Mouse (Mus musculus): Measurements from ENCODE around the gene Olfr57. TPM values are rescaled to one million over a fixed set of nuclear protein-coding genes. Genes with fewer than 3 reads are reported as not detected.
"Not testable (repeated sequence)": the region's sequence is repeated elsewhere in the genome, so short reads cannot be mapped to it uniquely, and the experiment has no call there.

Gene Olfr57
- not detected in 2 replicates for polyA plus RNA-seq (2012; rRNA removed)

GRCm38 (mm10) chr10:79028441-79028840 is at the start of gene Olfr57:
TSS of gene Olfr57 (plus strand) at chr10:79028741.
- TF ChIP-seq CTCF (IDR thresholded peaks at IDR 0.05; ENCODE audit: extremely low read depth, insufficient read depth, low read length), result no peak
- Histone ChIP-seq H3K4me3 (ENCODE audit: insufficient read depth, low read length) (no peak within 1 kb of the TSS), H3K27ac (ENCODE audit: insufficient read depth, low read length) (no peak within 1 kb of the TSS), H3K4me1 (ENCODE audit: control insufficient read depth, insufficient read depth, low read length) (no peaks in the 10 kb centered on the region)

GRCm38 (mm10) chr10:78980750-78981149 is 47.8 kb upstream of the Olfr57 start, which contains the start of gene Olfr1352:
TSS of gene Olfr1352 (plus strand) at chr10:78981050.
- Histone ChIP-seq H3K27ac (ENCODE audit: insufficient read depth, low read length) (no peak within 1 kb of the TSS), H3K4me3 (ENCODE audit: insufficient read depth, low read length) (no peak within 1 kb of the TSS), H3K4me1 (ENCODE audit: control insufficient read depth, insufficient read depth, low read length) (no peaks in the 10 kb centered on the region)
- TF ChIP-seq CTCF (IDR thresholded peaks at IDR 0.05; ENCODE audit: extremely low read depth, insufficient read depth, low read length), result no peak
- TF ChIP-seq POLR2A (IDR thresholded peaks at IDR 0.05; ENCODE audit: extremely low read depth, insufficient read depth, low read length), result no peak

DNA sequence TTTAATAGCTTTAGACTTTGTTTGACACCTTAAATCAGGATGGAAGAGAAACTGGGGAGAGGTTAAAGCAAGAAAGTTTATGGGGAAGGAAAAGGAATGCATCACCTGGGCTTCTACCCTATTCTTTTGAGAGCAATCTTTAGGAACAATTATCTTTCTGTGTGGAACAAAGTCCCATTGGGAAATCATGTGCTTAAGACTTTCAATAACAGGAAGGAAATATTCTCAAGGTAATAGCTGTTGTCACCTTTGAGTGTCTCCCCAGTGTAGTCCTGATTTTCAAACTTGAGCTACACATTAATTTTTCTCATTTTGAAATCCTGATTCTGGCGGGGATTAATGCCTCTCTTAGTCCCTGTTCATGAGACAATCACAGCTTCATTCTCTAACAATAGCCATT is 16.4 kb upstream of the Olfr57 start, which contains the start of gene Olfr1351:
Gene Olfr1351, plus strand, starts transcription at position 301 of the 400 bp plus-strand sequence.
- Histone ChIP-seq H3K27ac (ENCODE audit: insufficient read depth, low read length) (no peak within 1 kb of the TSS), H3K4me3 (ENCODE audit: insufficient read depth, low read length) (no peak within 1 kb of the TSS)
- TF ChIP-seq POLR2A (IDR thresholded peaks at IDR 0.05; ENCODE audit: extremely low read depth, insufficient read depth, low read length), result no peak
- no peak for TF ChIP-seq CTCF (IDR thresholded peaks at IDR 0.05; ENCODE audit: extremely low read depth, insufficient read depth, low read length)

DNA sequence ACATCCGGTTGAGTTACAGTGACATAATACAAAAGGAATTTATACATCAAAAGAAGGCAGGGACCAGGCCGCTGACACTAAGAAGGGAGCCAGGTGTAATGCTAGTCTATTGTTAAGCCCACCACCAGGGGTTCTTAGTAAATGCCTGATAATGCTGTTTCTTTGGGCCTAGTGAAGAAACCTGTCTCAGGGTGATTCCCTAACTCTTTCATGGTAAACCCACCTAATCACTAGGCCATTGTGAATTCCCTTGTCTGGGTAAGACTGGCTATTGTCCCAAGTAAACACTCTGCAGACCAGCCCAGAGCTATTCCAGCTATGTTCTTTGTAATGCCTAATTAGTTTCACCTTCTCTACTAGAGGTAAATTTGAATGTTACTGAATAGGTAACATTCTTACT is 13.9 kb downstream of the Olfr57 start:
- not testable (repeated sequence) for H3K27ac ChIP-seq (ENCODE audit: insufficient read depth, low read length); H3K4me1 ChIP-seq (ENCODE audit: control insufficient read depth, insufficient read depth, low read length); H3K4me3 ChIP-seq (ENCODE audit: insufficient read depth, low read length)

More for the DNA sequence above, 16.4 kb upstream of the Olfr57 start, which contains the start of gene Olfr1351:
- no peaks in the 10 kb centered on the region for H3K4me1 ChIP-seq (ENCODE audit: control insufficient read depth, insufficient read depth, low read length)

- not testable (repeated sequence) for H3K27ac ChIP-seq (ENCODE audit: insufficient read depth, low read length); H3K4me1 ChIP-seq (ENCODE audit: control insufficient read depth, insufficient read depth, low read length); H3K4me3 ChIP-seq (ENCODE audit: insufficient read depth, low read length)
These were observed 28.8 kb downstream of the Olfr57 start for GRCm38 (mm10) chr10:79057370-79057769.

Other genes starting within 250 kb of the Olfr57 start
- 8.8 and 10.0 TPM in 2 replicates for gene Slc1a6, start 248.2 kb upstream of the Olfr57 start, polyA plus RNA-seq (2012; rRNA removed)
- gene Olfr1356, start 176.6 kb upstream of the Olfr57 start, polyA plus RNA-seq (2012; rRNA removed), result not detected in 2 replicates
- not detected in 2 replicates for gene Olfr1355, start 153.2 kb upstream of the Olfr57 start, polyA plus RNA-seq (2012; rRNA removed)
- not detected in 2 replicates for gene Olfr1354, start 115.6 kb upstream of the Olfr57 start, polyA plus RNA-seq (2012; rRNA removed)
- gene Olfr8, start 78.1 kb upstream of the Olfr57 start, polyA plus RNA-seq (2012; rRNA removed), result not detected in 2 replicates
- gene Olfr1353, start 65.4 kb upstream of the Olfr57 start, polyA plus RNA-seq (2012; rRNA removed), result not detected in 2 replicates
- not detected in 2 replicates for gene Olfr1352, start 47.7 kb upstream of the Olfr57 start, polyA plus RNA-seq (2012; rRNA removed)
- not detected in 2 replicates for gene Olfr1351, start 16.3 kb upstream of the Olfr57 start, polyA plus RNA-seq (2012; rRNA removed)
- 14.6 and 15.1 TPM in 2 replicates for gene 2610008E11Rik, start 68.9 kb downstream of the Olfr57 start, polyA plus RNA-seq (2012; rRNA removed)
- gene Vmn2r80, start 120.0 kb downstream of the Olfr57 start, polyA plus RNA-seq (2012; rRNA removed), result not detected in 2 replicates
- gene Vmn2r81, start 219.0 kb downstream of the Olfr57 start, polyA plus RNA-seq (2012; rRNA removed), result not detected in 2 replicates